Mouse (Mus musculus) MN1 (cell line): Measurements from ENCODE around the gene Myo18a.

ENCODE experiments used
- DNase-seq: peaks from one replicate; pipeline ENCODE4 v3.0.0-alpha.2; 2016; ENCODE audit warnings: low spot score

The Myo18a gene

GRCm38 (mm10) chr11:77872685-77873084 is 109.6 kb downstream of the Myo18a start:
- no peak for DNase-seq

GRCm38 (mm10) chr11:77873116-77873515 is 110.1 kb downstream of the Myo18a start:
- no peak for DNase-seq

GRCm38 (mm10) chr11:77874685-77875231 is 111.7 kb downstream of the Myo18a start:
- no peak for DNase-seq

- no peak for DNase-seq
These were observed 112.2 kb downstream of the Myo18a start for GRCm38 (mm10) chr11:77875269-77875668.

GRCm38 (mm10) chr11:77875847-77876759 is 113.1 kb downstream of the Myo18a start:
- no peak for DNase-seq

GRCm38 (mm10) chr11:77876760-77877148 is 113.7 kb downstream of the Myo18a start:
- DNase-seq: no peak

- DNase-seq: no peak
These were observed 121.6 kb downstream of the Myo18a start for GRCm38 (mm10) chr11:77884524-77885245.

GRCm38 (mm10) chr11:77885246-77885575 is 122.2 kb downstream of the Myo18a start:
- DNase-seq: no peak

GRCm38 (mm10) chr11:77887373-77887960 is 124.4 kb downstream of the Myo18a start:
- DNase-seq: peak; percentile 80

GRCm38 (mm10) chr11:77888846-77889245 is 125.8 kb downstream of the Myo18a start:
- no peak for DNase-seq

- no peak for DNase-seq
These were observed 126.4 kb downstream of the Myo18a start for GRCm38 (mm10) chr11:77889484-77889883.

- no peak for DNase-seq
These were observed 127.7 kb downstream of the Myo18a start for GRCm38 (mm10) chr11:77890648-77891258.

- no peak for DNase-seq
These were observed 129.8 kb downstream of the Myo18a start for GRCm38 (mm10) chr11:77892883-77893282.

- DNase-seq: no peak
These were observed 130.2 kb downstream of the Myo18a start for GRCm38 (mm10) chr11:77893283-77893682.

GRCm38 (mm10) chr11:77893787-77894718 is 131.0 kb downstream of the Myo18a start, which contains the start of gene Pipox:
Gene Pipox, minus strand, starts transcription at chr11:77894096.
- DNase-seq: peak; percentile 91

- no peak for DNase-seq
These were observed 131.9 kb downstream of the Myo18a start for GRCm38 (mm10) chr11:77894967-77895366.

- no peak for DNase-seq
These were observed 133.0 kb downstream of the Myo18a start for GRCm38 (mm10) chr11:77896011-77896410.

- DNase-seq: peak; percentile 31
These were observed 133.4 kb downstream of the Myo18a start for GRCm38 (mm10) chr11:77896480-77896819.

- DNase-seq: peak; percentile 37
These were observed 134.1 kb downstream of the Myo18a start for GRCm38 (mm10) chr11:77896820-77897805.

GRCm38 (mm10) chr11:77900187-77900586 is 137.1 kb downstream of the Myo18a start:
- no peak for DNase-seq
